Mouse (Mus musculus) embryonic facial prominence, embryonic 14.5 days (tissue): ENCODE data around the gene Mcm3. TPM values are rescaled to one million over a fixed set of nuclear protein-coding genes. Genes with fewer than 3 reads are reported as not detected.

Source experiments
- ATAC-seq: fragments of 200-750 bp; cut with Nextera tagmentation; 2 replicates; pipeline ENCODE4 v1.8.0; 2017; ENCODE audit warnings: low read depth, moderate number of reproducible peaks, moderate TSS enrichment
- DNase-seq: peaks from one replicate; pipeline ENCODE4 v3.0.0-alpha.2; 2015; ENCODE audit warnings: low spot score
- H3K27ac ChIP-seq: fragments of 300-500 bp; sonication (generic); replicated peaks from 2 replicates; pipeline ENCODE4 v1.5.1; 2014; ENCODE audit warnings: low read depth, mild to moderate bottlenecking, low read length, moderate library complexity
- H3K27me3 ChIP-seq: fragments of 300-500 bp; sonication (generic); replicated peaks from 2 replicates; pipeline ENCODE4 v1.6.1; 2014; ENCODE audit warnings: low read length; ENCODE audit not compliant: control insufficient read depth, insufficient read depth
- H3K36me3 ChIP-seq: fragments of 300-500 bp; sonication (generic); 2 replicates; pipeline ENCODE4 v1.6.1; 2014; ENCODE audit warnings: low read length, mixed read lengths; ENCODE audit not compliant: control insufficient read depth, insufficient read depth
- H3K4me1 ChIP-seq: fragments of 300-500 bp; sonication (generic); 2 replicates; pipeline ENCODE4 v1.6.1; 2014; ENCODE audit warnings: antibody characterized with exemption, low read length; ENCODE audit not compliant: control insufficient read depth, insufficient read depth
- H3K4me2 ChIP-seq: fragments of 300-500 bp; sonication (generic); 2 replicates; pipeline ENCODE4 v1.6.1; 2014; ENCODE audit warnings: low read depth, mild to moderate bottlenecking, low read length, moderate library complexity, mixed read lengths
- H3K4me3 ChIP-seq: fragments of 300-500 bp; sonication (generic); 2 replicates; pipeline ENCODE4 v1.5.1; 2014; ENCODE audit warnings: low read depth, mild to moderate bottlenecking, low read length
- H3K9ac ChIP-seq: fragments of 300-500 bp; sonication (generic); 2 replicates; pipeline ENCODE4 v1.6.1; 2014; ENCODE audit warnings: low read depth, mild to moderate bottlenecking, low read length, moderate library complexity, mixed read lengths
- H3K9me3 ChIP-seq: fragments of 300-500 bp; sonication (generic); 2 replicates; pipeline ENCODE4 v1.6.1; 2016; ENCODE audit warnings: low read length; ENCODE audit not compliant: control insufficient read depth
- WGBS: fragments of 180-500 bp; shearing (Covaris S2); extraction: QIAGEN DNeasy Blood & Tissue Kit; methylation state at CpG from one replicate; pipeline ENCODE4 v1.1.7; 2014; 5-methylcytosine and 5-hydroxymethylcytosine counted together
- polyA plus RNA-seq: library from polyadenylated mRNA; unstranded; fragments of >200 nt; fragmentation: Nextera tagmentation; extraction: Ambion mirVana; gene quantifications from 2 replicates; pipeline ENCODE4 v1.2.1, GENCODE M21; 2014

Mcm3 gene
- polyA plus RNA-seq: 114 and 131 TPM in 2 replicates

DNA sequence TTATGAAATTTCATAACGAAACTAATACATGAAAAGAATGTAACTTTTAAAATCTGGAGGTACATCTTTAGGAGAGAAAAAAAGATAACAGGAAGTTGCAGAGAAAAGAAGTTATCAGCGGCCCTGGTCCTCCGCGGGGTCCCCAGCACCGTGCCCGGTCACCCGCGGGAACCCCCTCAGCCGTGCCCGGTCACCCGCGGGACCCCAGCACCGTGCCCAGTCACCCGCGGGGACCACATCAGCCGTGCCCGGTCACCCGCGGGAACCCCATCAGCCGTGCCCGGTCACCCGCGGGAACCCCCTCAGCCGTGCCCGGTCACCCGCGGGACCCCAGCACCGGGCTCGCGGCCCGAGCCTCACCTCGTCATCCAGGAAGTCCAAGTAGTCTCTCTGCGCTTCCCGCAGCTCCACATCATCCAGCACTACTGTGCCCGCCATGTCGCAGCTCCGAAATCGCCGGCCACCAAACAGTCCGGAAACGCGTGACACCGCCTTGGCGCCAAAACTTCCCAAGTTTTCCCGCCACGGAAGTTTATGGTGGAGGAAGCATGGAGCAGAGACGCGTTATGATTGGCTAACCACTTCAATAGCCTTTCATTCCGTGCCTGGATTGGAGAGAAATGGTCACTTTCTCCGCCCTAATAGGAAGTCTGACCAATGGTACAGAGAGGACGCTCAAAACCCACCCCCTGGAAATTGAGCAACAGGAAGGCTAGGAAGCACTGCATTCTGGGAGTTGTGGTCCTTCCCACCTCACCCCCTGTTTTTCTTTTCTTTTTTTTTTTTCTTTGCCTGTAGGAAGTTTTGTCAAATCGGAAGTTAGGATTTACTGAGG, at the start of gene Mcm3:
Gene Mcm3 (minus strand): TSS at position 542 of the 835 bp plus-strand sequence.
- peak within 1 kb of the TSS; percentile 78 for H3K4me3 ChIP-seq
- H3K36me3 ChIP-seq: peaks cover 33% of the 10 kb centered on the region
- under 1% methylated on average over 46 of the region's 52 CpGs for WGBS
- DNase-seq (peak; percentile 99), ATAC-seq (peak; percentile 100)
- no peaks in the 10 kb centered on the region for H3K9me3 ChIP-seq
- H3K9ac ChIP-seq: peak within 1 kb of the TSS; percentile 82
- H3K4me2 ChIP-seq: peak within 1 kb of the TSS; percentile 77
- H3K27ac ChIP-seq: peak within 1 kb of the TSS; percentile 15; the same call in 1 of the 2 replicates
- no peaks in the 10 kb centered on the region for H3K27me3 ChIP-seq
- H3K4me1 ChIP-seq: peaks cover 6% of the 10 kb centered on the region; the same call in 1 of the 2 replicates

DNA sequence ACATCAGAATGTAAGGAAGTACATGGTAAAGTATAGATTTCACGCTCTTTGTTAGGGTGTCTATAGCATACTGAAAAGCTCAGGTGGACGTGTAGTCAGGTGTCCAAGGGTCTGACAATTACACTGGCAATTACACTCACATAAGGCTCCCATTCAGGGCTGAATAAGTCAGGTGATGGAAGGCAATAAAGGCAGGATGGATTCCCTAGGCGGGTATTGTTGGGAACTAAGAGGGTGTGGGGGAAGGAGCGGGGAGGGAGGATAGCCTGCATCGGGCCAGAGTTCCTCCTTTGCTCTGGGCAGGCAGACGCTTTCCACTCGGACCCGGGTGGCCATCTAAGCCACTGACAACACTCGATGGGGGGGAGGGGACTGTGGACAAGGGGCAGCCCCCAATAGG, 47.9 kb upstream of the Mcm3 start:
- DNase-seq: no peak

GRCm38 (mm10) chr1:20867241-20867902, 47.3 kb upstream of the Mcm3 start:
- WGBS: 41% methylated on average over 8 of the region's 8 CpGs
- Histone ChIP-seq H3K9ac (no peak overlapping the region), H3K4me2 (no peak overlapping the region), H3K4me1 (no peaks in the 10 kb centered on the region), H3K27ac (no peak overlapping the region), H3K27me3 (no peaks in the 10 kb centered on the region), H3K4me3 (no peak overlapping the region), H3K36me3 (no peaks in the 10 kb centered on the region), H3K9me3 (no peaks in the 10 kb centered on the region)
- 0 out of 2 replicates have a peak, but pooled peaks have one; percentile 10 for ATAC-seq
- no peak for DNase-seq

More for the DNA sequence above, 47.9 kb upstream of the Mcm3 start:
- no peaks in the 10 kb centered on the region for H3K27me3 ChIP-seq
- no peaks in the 10 kb centered on the region for H3K4me1 ChIP-seq
- H3K4me2 ChIP-seq: no peak overlapping the region
- 49% methylated on average over 9 of the region's 9 CpGs for WGBS
- no peak overlapping the region for H3K9ac ChIP-seq
- no peak overlapping the region for H3K4me3 ChIP-seq
- H3K27ac ChIP-seq: no peak overlapping the region
- H3K36me3 ChIP-seq: no peaks in the 10 kb centered on the region
- no peaks in the 10 kb centered on the region for H3K9me3 ChIP-seq
- peak; percentile 58; the same call in 1 of the 2 replicates for ATAC-seq

- no peak overlapping the region for H3K4me2 ChIP-seq
- no peaks in the 10 kb centered on the region for H3K4me1 ChIP-seq
- no peak overlapping the region for H3K4me3 ChIP-seq
- ATAC-seq (no peak), DNase-seq (no peak)
- H3K27me3 ChIP-seq: no peaks in the 10 kb centered on the region
- H3K27ac ChIP-seq: no peak overlapping the region
- 63% methylated on average over 5 of the region's 5 CpGs for WGBS
- H3K9me3 ChIP-seq: no peaks in the 10 kb centered on the region
- H3K36me3 ChIP-seq: no peaks in the 10 kb centered on the region
- H3K9ac ChIP-seq: no peak overlapping the region
Observed at GRCm38 (mm10) chr1:20863452-20864172, 43.5 kb upstream of the Mcm3 start.

- Histone ChIP-seq H3K4me3 (no peak overlapping the region), H3K9ac (no peak overlapping the region), H3K4me2 (no peak overlapping the region), H3K4me1 (no peaks in the 10 kb centered on the region), H3K9me3 (no peaks in the 10 kb centered on the region), H3K36me3 (no peaks in the 10 kb centered on the region), H3K27ac (no peak overlapping the region), H3K27me3 (no peaks in the 10 kb centered on the region)
- DNase-seq (peak; percentile 22), ATAC-seq (no peak)
- 77% methylated on average over 3 of the region's 3 CpGs for WGBS
Observed at GRCm38 (mm10) chr1:20861865-20862264, 41.8 kb upstream of the Mcm3 start.

GRCm38 (mm10) chr1:20860775-20861174, 40.7 kb upstream of the Mcm3 start:
- no peaks in the 10 kb centered on the region for H3K9me3 ChIP-seq
- no peak for DNase-seq
- no peaks in the 10 kb centered on the region for H3K27me3 ChIP-seq
- H3K4me1 ChIP-seq: no peaks in the 10 kb centered on the region
- no peak overlapping the region for H3K4me2 ChIP-seq
- H3K4me3 ChIP-seq: no peak overlapping the region
- H3K27ac ChIP-seq: no peak overlapping the region
- H3K9ac ChIP-seq: no peak overlapping the region
- no peak for ATAC-seq
- H3K36me3 ChIP-seq: no peaks in the 10 kb centered on the region
- 62% methylated on average over 3 of the region's 3 CpGs for WGBS

DNA sequence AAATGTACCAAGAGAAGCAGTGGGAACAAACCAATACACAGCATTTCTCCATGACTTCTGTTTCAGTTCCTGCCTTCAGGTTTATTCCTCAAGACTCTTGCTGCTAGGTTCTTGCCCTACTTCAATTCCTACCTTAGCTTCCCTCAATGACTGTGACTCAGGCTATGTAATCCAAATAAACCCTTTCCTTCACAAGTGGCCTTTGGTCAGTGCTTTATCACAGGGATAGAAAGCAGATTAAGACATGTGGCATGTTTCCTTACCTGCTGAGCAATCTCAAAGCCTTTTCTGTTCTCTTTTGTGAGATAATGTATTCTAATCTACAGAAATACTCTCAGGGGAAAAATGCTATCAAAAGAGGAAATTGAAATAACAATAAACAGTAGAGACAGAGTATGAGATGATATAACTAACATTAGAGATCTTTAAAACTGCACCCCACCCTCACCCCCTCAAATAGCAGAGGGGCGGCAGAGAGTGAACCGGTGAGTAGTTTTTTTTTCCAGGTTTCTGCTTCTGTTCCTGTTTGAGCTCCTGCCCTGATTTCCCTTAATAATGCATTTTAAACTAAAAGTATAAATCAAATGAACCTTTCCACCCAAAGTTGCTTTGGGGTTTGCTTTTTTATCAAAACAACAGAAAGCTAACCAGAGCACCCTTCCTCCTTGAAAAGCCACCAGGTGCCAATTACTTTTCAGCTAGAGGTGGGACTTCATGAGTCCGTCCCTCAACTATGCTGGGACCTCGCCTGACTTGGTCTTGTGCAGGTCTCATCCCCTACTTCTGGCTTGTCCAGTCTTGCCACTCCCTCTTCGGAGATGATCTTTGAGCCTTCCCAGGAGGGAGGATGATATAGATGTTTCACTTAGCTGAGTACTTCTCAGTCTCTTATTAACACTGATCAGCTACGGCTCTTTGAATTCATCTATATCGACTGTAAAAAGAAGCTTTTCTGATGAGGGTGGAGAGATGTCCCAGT, 37.1 kb upstream of the Mcm3 start:
- no peaks in the 10 kb centered on the region for H3K4me1 ChIP-seq
- DNase-seq: no peak
- H3K27me3 ChIP-seq: no peaks in the 10 kb centered on the region
- no peak overlapping the region for H3K9ac ChIP-seq
- 76% methylated on average over 7 of the region's 7 CpGs for WGBS
- H3K4me2 ChIP-seq: no peak overlapping the region
- H3K9me3 ChIP-seq: peaks cover 5% of the 10 kb centered on the region; the same call in 1 of the 2 replicates
- ATAC-seq: no peak
- no peak overlapping the region for H3K27ac ChIP-seq
- H3K36me3 ChIP-seq: no peaks in the 10 kb centered on the region
- H3K4me3 ChIP-seq: no peak overlapping the region
